Mouse (Mus musculus): Measurements from ENCODE around the gene Iqgap2.

DNA sequence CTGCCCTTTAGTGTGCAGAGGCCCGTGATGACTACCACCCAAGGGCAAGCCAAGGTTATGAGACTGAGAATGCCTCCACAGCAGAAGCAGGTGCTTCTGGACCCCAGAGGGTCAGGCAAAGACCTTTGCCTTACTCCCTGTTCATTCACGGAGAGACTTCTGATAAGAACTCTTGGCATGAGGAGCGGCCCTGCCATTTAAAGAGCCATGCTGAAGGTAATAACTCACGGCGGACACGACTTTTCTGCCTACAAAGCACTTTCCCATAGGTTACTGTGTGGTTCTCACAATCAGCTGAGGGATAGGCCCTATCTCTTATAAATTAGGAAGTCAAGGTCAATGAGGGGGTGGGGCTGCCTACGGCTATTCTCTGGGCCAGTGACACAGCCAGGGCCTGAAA is 48.9 kb downstream of the Iqgap2 start:
- TF ChIP-seq POLR2A (IDR thresholded peaks at IDR 0.05; ENCODE audit: borderline replicate concordance, control insufficient read depth, low read depth, low read length) (no peak), CTCF (IDR thresholded peaks at IDR 0.05; ENCODE audit: control insufficient read depth, insufficient read depth, low read length) (no peak)

Measured in bone marrow, adult 2 months (tissue).